Mouse (Mus musculus) spleen, adult 2 months (tissue): ENCODE results near the gene Bcl2.

Experiments
- CTCF ChIP-seq: fragments of 200-500 bp; IDR thresholded peaks from 2 replicates; pipeline ENCODE4 v1.5.1; 2011; ENCODE audit warnings: mild to moderate bottlenecking, inconsistent platforms; ENCODE audit not compliant: insufficient read depth, insufficient read length, insufficient replicate concordance; ENCODE audit errors: extremely low read depth
- POLR2A ChIP-seq: fragments of 200-500 bp; IDR thresholded peaks from 2 replicates; pipeline ENCODE4 v1.6.1; 2011; ENCODE audit warnings: low read depth, low read length, inconsistent platforms

DNA sequence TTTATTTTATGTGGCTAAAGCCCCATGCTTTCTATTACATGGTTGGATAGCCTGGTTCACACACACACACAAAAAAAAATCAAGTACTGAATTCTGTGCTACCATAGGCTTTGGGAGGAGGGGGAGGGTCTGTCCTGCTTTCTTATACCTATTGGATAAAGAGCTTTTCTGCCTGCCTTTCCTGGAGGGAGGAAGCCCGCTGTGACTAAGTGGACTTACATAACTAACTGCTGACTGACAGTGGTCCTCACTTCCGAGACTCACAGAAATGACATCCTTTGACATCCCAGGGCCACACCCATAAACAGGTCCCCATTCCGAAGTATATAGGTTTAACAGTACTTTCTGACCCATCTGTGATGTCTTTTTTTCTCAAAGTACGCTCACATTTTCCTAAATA lies 200.6 kb downstream of the Bcl2 start:
- TF ChIP-seq CTCF (no peak), POLR2A (no peak)
